Mouse (Mus musculus) liver, postnatal 0 days (tissue): ENCODE results near the gene Ttc23l.

Source experiments
- CTCF ChIP-seq: sonication (generic); IDR thresholded peaks from 2 replicates; pipeline ENCODE4 v1.5.1; 2016; ENCODE audit warnings: antibody characterized with exemption, low read depth
- EP300 ChIP-seq: IDR thresholded peaks from 2 replicates; pipeline ENCODE4 v1.6.1; 2016; ENCODE audit warnings: antibody characterized with exemption, low read depth, mild to moderate bottlenecking

DNA sequence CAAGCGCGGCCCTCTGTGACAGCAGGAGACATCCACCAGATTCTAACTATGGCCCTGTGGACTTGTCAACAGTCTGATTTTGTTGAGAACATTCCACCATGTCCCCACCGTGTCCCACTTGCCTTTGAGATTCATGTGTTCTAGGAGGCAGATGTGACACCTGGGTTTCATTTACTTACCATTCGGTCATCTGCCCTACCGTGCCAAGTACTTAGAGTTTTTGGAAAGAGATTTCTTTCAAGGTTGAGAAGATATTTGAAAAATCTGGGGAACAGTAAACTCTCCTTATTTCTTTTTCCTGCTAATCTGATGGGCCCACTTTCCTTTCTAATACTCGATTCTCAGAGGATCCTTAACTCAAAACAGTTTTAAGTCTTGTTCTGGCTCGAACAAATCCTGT is 22.5 kb downstream of the Ttc23l start:
- TF ChIP-seq CTCF (no peak), EP300 (no peak)
